Mouse (Mus musculus): ENCODE measurements around the gene Zfp579.
"Not testable (repeated sequence)": the region's sequence is repeated elsewhere in the genome, so short reads cannot be mapped to it uniquely, and the experiment has no call there.

The Zfp579 gene

DNA sequence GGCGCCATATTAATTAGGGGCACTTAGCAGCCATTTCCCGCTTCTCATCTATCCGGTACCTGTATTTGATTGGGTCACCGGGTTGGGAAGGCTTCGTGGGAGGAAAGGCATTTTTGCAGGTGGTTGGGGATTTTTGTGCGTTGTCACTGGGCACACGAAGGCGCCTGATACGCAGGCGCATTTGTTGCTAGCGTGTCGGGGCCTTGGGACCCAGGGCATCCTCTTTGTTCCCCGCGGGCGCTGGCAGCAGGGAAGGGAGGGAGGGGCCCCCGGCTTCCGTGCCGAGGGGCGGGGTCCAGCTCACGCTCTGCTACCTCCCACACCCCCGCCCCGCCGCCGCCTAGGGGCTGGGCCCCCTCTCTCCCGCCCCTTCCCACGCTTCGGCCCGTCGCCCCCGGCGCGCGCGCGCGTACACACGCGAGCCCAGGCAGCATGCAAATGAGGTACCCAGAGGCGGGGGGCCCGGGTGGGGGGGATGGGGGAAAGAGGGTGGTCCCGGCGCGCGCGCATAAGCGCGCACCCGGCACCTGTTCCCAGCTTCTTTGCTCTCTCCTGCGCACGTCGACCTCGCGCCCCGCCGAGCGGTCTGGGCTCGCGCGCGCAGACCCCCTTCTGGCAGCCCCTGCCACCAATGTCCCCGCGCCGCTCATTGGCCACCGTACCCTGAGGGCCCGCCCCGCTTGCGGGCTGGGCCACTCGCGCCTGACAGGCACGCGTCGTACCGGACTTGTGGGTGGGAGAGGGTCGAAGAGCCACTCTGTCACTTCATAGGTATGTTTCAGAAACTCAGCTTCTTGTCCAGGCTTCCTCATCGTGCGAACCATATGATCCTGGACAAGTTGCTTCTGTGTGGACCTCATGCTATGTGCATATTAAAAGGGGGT, 19.4 kb upstream of the Zfp579 start, which contains the start of gene Gm44973:
Gene Gm44973 (plus strand): TSS at position 379 of the 884 bp plus-strand sequence.
- DNase-seq (ENCODE audit: low spot score), result peak; percentile 94

DNA sequence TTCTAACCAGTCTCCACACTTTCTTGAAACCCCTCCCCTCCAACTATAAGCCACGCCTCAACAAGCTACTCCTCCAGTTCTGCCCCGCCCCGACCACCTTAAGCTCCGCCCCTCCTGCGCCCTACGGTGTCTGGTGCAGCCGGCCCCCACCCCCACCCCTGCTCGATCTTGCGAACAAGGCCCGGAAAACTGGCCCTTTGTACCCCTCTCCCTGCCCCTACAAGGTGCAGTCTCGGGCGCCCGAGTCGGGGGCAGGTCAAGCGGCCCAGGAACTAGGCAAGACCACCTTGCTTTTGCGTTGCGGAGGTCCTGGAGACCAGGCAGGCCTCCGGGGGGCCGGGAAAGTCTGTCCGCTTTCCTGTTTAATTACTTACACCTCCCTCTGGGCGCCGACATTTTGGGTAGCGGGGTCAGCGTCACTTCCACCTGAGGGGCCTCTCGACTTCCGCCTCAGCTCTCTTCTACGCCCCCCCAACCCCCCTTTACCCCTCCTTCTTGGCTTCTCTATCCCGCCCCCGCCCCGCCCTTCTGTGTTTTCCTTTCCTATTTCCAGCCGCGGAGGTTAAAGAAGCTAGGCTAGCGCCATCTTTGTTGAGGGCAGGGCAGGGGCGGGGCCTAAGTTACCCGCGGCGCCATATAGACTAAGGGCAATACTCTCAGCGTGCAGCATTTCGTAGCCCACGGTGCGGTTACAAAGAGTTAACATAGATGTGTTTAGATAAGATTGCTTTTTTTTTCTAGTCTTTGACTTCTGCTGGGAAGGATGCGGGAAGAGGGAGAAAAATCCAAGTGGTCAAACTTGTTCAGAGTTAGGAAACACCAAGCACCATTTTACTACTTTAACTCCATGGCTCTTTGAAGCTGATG, 18.5 kb upstream of the Zfp579 start, which contains the start of the genes Zfp524 and Fiz1:
Gene Zfp524 (plus strand): TSS at position 165 of the 867 bp plus-strand sequence.
Gene Fiz1 (minus strand): TSS at position 447 of the 867 bp plus-strand sequence.
- DNase-seq (ENCODE audit: low spot score), result peak; percentile 95

DNA sequence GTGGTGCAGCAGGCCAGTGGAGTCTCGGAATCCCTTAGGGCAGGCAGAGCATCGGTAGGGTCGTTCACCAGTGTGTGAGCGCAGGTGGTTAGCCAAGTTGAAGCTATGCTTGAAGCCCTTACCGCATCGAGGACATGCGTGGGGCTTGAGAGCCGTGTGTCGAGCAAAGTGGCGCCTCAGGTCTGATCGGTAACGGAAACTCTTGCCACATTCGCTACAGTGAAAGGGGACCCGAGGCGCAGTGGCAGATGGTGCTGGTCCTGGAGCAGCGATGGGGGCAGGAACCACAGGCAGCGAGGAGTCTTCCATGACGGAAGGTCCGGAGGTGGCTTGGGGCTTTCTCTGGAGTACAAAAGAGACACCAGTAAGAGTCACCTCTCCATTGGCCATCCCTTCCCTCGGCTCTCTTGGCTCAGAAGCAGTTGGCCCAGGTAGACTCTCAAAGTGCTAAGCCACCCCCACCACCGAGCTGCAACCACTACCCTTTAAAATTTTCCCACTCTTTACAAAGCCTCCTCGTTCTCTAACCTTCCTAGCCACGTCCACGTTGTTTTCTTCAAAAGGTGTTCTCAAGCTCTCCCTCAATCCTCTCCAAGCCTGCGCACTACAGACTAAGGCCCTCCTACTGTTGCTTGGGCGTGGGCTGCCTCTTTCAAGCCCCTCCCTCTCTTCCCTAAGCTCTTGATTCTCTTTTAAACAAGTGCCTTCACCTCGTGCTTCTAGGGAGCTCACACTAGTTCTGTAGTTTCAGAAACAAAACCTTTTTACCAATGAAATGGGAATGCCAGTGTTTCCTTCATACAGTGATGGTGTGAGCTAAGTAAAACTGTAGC, 16.9 kb upstream of the Zfp579 start:
- DNase-seq (ENCODE audit: low spot score), result no peak

DNA sequence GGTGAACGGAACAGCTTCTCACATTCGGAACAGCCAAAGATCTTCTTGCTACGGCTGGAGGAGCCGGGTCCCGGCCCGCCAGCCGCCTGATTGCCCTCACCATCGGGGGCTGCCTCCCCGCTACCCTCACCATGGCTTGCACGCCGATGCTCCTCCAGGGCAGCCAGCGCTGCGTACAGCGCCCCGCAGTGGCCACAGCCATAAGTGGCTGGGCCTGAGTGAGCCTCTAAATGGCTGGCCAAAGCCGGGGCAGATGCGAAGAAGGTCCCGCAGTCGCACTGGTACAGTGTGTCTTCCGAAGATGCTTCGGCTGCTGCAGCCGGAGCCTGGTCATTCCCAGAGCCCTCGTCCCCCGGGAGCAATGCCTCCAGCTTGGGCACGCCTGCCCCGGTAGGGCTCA, 12.3 kb upstream of the Zfp579 start:
- no peak for DNase-seq (ENCODE audit: low spot score)

DNA sequence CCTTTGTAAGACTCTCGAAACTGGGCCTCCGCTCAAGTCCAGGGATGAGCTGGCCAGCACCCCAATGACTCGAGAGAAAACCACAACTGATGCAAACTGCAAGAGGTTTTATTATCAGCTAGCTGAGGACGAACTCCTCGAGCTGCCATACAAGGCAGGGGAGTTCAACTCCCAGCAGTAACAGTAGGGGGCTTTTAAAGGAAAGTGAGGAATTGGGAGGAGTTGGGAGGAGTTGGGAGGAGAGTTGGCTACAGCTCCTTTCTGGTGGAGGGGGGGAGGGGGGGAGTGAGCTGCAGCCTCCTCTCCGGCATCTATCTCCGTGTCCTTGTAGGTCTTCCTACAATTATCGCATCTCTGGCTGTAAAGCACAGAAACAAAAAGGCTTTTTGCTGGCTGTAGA, 6.9 kb upstream of the Zfp579 start:
- not testable (repeated sequence) for DNase-seq (ENCODE audit: low spot score)

DNA sequence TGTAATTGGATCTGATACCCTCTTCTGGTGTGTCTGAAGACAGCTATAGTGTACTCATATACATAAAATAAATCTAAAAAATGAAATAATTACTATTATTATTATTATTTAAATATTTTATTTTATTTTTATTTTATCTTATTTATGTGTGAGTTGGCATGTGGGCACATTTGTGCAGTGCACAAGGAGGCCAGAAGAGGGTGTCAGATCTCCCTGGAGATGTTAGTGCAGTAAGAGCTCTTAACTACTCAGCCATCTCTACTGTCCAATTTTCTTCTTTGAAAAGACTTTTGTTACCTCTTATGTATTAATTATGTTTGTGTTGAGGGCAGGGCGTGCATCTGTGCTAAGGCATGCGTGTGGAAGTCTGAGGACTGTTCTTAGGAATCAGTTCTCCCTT, 3.9 kb upstream of the Zfp579 start:
- DNase-seq (ENCODE audit: low spot score), result no peak

DNA sequence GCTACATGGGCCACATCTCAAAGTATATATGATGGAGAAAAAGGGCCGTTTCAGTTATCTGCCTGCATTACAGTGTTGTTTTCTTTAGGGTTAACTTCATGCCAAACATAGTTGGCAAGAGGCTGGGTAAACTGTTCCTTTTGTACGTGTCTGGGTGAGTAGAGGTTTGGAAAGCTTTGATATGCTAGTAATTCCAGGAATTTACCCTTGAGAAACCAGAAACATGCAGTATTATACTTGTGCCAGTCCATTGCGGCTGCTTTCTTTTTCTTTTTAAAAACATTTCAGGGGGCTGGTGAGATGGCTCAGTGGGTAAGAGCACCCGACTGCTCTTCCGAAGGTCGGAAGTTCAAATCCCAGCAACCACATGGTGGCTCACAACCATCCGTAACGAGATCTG, 976 bp upstream of the Zfp579 start:
- no peak for DNase-seq (ENCODE audit: low spot score)

DNA sequence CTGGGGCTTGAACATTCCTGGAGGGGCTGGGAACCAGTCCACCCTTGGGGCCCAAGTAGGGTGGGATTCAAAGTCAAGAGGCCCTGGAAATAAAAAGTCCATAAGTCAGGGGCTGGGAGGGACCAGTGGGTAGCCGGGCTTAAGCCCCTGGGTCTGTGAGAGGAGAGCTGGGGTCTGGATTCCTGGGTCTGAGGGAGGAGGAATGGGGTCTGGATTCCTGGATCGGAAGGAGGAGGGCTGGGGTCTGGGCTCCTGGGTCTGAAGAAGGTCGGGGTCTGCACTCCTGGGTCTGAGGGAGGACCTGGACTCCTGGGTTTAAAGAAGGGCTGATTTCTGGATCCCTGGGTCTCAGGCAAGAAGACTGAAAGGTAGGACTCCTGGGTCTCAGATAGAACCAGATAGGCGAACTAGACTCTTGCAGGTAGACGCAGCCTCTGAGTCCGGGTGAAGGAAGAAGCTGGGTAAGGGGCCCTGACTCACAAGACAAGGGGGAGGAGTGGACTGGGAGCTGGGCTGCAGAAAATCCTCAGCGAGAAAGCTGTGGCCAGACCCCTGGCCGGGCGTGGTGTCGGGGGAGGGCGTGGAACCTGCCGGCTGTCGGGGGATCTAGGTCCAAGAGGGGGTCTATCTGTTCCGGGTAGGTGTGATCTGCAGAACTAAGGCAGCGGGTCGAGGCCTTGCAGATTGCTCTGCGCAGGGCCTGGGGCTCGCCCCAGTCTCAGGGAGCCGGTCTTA, 523 bp downstream of the Zfp579 start:
- DNase-seq (ENCODE audit: low spot score), result no peak

DNA sequence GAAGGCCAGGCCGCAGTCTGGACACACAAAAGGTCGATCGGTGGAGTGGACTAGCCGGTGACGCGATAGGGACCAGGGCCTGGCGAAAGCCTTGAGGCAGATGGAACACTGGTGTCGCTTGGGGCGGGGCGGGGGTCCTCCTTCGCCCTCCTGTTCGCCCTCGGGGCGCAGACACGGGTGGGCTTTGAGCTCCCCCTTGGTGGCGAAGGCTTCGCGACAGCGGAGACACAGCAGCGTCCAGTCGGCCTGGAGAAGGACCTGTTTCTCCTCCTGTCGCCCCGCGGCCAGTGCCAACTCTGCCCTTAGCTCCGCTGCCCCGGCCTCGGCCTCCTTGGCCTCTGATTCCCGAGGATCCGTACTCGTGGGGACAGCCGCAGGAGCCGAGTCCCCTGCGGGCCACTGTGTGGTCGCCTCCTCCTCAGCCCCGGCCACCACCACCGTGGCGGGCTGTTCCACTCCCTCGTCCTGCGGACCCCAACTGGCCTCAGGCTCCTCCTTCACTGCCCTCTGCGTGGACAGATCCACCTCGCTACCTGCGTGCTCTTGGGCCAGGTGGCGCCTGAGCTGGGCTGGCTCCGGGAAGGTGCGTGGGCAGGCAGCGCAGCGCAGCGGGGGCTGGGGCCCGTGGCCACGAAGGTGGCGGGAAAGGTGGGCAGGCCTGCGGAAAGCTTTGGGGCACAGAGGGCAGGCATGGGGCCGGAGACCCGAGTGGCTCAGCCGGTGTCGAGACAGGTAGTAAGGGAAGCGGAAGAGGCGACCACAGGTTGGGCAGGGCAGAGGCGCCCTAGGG, 1.8 kb downstream of the Zfp579 start:
- no peak for DNase-seq (ENCODE audit: low spot score)

DNA sequence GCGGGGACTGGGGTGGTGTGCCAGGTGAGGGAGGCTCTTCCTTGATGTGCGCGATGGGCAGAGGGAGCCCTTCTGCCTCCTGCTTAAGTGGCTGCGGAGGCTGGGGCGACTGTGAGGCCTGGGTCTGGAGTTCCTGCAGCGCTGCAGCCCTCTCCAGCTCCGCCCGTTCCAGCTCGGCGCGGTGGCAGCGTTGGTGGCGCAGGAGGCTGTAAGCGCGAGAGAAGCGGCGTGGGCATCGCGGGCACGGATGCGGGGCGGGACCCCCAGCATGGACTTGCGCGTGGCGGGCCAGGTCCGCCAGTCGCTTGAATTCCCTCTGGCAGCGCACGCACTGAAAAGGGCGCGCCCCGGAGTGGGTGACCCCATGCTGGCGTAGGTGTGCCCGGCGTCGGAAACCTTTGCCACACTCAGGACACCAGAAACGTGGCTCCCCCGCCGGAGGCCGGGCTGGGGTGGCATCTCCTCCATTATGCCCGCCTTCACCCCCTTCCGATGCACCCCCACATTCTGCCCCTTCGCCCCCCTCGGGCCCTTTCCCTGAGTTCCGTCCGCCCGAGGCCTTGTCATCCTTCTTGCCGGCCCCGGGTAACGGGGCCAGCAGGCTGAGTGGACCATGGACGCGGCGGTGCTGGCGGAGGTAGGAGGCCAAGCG, 2.5 kb downstream of the Zfp579 start:
- DNase-seq (ENCODE audit: low spot score), result no peak

DNA sequence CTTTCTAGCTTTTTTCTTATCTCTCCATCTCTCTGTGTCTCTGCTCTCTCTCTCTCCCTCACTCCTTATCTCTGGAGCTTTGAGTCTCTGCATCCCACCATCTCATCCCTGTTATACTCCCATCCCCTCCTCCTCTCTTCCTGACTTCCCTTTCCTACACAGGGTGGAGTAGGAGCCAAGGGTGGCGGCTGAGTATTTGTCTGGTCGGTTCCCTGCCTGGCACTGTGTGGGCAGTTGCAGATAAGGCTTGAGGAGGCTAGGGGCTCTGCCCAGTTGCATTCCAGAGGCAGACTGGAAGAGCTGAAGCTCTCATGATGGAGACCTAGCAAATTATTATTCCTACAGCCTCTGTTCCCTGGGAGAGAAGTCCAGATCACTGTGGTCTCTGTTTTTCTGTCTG, 7.7 kb downstream of the Zfp579 start:
- no peak for DNase-seq (ENCODE audit: low spot score)

DNA sequence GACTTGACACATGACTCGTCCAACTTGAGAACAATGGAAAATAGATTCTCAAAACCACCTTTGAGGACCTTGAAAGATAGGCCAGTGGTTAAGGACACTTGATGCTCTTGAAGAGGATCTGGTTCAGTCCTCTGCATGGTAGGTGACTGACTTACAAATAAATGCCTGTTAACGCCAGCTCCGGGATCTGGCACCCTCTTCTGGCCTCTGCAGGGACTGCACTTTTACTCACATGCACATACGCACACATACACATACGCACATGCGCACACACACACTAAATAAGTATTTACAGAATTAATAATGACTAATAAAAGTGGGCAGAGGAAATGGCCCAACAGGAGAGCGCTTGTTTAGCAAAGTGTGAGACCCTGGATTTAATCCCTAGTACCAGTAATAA, 19.1 kb downstream of the Zfp579 start:
- no peak for DNase-seq (ENCODE audit: low spot score)

DNA sequence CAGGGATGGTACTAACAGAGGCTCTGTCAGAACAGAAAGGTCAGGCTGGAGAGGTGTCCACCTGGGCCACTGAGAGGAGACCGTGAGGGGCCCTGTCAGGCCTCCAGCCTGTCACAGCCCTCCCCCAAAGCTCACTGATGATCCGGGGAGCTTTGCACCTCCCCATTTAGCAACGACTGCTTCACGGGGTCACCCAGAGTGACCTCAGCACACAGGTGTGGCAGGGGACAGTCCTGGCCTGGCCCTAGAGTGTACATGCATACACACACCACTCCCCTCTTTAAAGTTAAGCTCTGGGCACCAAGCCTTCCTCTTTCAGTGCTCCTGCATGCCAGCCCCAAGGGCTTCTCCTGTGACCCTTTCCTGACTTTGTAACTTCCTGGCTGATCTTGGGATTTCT, 20.5 kb downstream of the Zfp579 start:
- no peak for DNase-seq (ENCODE audit: low spot score)

DNA sequence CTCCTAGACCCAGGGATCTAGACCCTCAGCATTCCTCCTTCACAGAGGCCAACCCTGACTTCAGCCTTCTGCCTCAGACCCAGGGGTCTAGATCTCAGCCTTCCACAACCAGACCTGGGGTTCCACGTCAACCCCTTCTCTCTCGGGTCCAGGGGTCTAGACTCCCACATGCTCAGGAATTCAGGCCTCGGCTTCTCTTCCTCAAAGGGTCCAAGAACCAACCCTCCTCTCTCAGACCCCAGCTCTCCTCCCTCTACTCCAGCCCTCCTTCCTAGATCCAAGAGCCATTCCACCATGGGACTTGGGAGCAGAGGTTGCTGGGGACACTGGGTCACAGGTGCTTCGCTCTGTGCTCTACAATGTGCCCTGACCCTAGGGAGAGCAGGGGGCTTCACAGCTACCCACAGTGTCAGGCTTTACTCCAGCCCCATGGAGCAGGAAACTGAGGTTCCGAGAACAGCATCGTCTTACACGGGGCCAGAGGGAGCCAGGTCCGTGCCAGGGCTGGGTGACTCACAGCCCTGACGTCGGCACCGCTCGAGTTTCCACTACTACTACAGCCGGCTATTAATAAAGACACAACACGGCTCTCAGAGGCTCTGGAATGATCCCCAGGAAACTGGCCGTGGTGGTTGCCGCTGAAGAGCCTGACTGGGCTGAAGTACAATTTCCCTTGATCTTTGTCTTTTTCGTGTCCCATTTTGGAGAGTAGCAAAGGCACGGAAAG, 23.5 kb downstream of the Zfp579 start:
- DNase-seq (ENCODE audit: low spot score), result no peak

DNA sequence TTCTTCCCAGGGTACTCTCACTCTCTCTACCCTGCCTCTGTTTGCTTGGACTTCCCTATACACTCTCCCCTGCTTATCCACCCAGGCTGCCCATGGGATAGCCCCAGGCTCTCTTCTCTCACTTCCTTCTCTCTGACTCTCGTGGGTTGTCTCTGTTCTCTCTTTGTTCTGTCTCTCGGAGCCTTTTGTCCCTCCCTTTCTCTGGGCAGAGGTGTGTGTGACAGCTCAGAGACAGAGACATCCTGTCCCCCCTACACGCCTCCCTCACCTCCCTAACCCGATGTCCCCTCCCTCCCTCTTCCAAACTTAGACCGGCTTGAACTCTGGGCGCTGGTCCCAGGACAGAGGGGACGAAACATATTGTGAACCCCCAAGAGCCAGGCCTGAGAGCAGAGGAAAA, 24.2 kb downstream of the Zfp579 start:
- DNase-seq (ENCODE audit: low spot score), result no peak

DNA sequence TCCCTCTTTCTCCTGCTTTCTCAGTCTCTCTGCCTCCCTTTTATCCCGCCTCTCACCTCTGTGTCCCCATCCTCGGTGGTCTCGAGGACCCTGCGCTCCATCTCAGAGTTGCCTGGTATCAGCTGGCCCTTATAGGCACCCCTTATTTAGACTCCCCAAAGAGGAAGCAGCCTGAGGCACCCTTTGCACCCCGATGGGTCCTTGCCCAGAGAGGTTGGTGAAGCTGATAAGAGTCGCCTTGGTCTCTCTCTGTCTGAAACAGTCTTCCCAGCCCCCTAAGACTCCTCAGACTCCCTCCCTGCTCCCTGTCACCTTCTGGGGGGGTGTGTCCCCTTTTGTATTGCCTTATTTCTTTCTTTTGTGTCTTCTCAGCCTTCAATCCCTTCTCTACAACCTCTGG, 24.9 kb downstream of the Zfp579 start, which contains the start of gene Sbk3:
Gene Sbk3 (minus strand): TSS at position 101 of the 400 bp plus-strand sequence.
- no peak for DNase-seq (ENCODE audit: low spot score)

DNA sequence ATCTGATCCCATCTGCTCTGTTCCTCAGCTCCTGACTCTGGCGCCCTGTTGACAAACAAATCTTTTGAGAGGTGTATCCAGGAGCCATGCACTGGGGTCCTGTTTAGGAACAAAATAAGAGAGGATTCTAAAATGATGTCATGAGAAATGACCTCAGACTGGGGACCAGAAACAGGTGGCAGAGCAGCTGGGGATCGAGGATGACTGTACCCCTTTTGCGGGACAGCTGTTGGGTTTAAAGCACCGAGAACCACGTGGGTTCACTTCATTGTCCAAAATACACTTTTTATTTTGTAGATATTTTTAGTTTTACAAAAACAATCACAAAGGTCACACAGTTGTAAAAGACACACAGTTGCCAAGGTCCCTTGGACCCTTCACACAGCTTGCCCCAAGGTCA, 31.0 kb downstream of the Zfp579 start:
- no peak for DNase-seq (ENCODE audit: low spot score)

DNA sequence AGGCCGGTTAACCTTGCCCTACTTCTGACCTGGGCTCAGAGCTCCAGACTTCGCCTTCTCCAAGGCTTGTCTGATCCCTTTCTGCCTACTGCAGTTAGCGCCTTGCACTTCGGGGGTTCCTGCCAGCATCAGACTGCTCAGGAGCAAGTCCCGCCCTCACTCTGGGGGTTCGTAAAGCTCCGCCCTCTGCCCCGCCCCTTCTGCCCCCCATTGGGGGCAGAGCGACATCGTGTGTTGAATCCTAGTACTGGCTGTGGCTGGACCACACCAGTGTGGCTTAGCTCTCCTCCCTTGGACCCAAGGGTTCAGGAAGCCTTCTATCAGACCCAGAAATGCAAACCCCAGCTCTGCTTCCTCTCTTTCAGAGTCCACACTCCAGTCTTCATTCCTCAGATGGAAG, 31.7 kb downstream of the Zfp579 start, which contains the start of gene Sbk2:
Gene Sbk2 (minus strand): TSS at position 135 of the 400 bp plus-strand sequence.
- peak; percentile 68 for DNase-seq (ENCODE audit: low spot score)

DNA sequence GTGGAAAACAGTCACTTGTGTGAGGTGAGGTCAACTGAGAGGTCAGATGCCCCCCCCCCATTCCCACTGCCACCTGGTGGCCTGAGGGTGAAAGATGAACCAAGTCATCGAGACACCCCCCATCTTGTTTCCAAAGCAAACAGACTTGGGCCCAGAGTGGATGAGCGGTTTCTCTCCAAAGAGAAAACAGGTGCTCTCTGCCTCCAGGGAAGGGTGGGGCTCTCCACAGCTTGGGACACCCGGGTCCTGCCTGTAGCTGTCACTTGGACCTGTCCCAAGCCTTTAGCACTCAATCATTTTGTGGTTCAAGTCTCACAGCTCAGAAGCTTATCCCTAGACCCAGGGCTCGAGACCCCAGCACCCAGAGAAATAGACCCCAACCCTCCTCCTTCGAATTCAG, 32.4 kb downstream of the Zfp579 start:
- no peak for DNase-seq (ENCODE audit: low spot score)
